Mouse (Mus musculus) embryo, embryonic 11 days (tissue): ENCODE results near the gene Zfp955a.
"Not testable (repeated sequence)": the region's sequence is repeated elsewhere in the genome, so short reads cannot be mapped to it uniquely, and the experiment has no call there.

Source experiments
- DNase-seq: peaks from one replicate; pipeline ENCODE4 v3.0.0-alpha.2; 2015

Gene Zfp955a

DNA sequence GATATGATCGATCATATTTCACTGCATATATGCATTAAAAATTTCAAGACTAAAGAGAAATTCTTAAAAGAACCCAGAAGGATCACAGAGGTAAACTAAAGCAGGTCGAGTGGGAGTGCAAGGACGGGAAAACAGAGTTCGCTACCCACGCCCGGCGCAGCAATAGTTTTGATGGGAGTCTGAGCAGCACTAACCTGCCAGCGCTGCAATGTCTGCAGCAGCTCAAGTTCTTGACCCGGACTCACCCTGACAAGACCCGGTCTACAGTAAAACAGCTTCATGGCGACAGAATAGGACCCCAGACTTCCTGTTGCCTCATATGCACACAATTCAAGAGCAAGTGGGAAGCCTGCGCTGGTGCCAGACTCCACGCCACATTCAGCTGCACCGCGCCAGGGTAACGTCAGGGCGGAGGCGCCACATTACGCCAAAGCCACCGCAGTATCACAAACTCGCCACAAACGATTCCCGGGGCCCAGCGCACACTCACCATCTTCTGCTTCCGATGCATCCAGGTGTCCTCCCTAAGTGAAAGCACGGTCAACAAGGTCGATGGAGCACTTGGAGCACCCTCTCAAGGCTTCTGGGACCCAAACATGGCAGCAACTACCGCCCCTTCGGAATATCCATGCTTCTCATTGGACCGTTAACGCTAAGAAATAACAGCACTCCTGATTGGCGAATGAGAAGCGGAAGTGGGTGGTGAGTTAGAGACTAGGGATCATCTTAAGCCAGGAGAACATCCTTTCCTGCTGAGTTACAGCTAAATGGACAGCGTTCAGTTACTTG, at the start of gene Zfp955a:
TSS of gene Zfp955a (minus strand) at position 616 of the 789 bp plus-strand sequence.
- DNase-seq, result not testable (repeated sequence)

DNA sequence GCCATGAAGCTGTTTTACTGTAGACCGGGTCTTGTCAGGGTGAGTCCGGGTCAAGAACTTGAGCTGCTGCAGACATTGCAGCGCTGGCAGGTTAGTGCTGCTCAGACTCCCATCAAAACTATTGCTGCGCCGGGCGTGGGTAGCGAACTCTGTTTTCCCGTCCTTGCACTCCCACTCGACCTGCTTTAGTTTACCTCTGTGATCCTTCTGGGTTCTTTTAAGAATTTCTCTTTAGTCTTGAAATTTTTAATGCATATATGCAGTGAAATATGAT, 34.9 kb upstream of the Zfp955a start:
- DNase-seq, result not testable (repeated sequence)

DNA sequence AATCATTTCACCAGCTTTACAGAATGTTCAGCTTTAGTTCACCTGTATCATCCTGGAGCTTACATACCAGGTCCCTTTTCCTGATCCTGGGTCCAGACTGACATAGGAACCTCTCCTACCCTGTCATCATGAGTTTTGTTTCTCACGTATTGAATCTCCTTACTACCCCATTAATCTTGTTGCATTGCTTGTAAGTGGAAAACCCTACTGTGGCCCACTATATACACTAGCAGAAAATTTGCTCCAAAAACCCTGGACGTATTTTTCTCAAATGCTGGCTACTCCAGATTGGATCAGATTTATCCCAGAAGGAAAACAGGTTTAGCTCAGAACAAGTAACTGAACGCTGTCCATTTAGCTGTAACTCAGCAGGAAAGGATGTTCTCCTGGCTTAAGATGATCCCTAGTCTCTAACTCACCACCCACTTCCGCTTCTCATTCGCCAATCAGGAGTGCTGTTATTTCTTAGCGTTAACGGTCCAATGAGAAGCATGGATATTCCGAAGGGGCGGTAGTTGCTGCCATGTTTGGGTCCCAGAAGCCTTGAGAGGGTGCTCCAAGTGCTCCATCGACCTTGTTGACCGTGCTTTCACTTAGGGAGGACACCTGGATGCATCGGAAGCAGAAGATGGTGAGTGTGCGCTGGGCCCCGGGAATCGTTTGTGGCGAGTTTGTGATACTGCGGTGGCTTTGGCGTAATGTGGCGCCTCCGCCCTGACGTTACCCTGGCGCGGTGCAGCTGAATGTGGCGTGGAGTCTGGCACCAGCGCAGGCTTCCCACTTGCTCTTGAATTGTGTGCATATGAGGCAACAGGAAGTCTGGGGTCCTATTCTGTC, 34.3 kb upstream of the Zfp955a start, which contains the start of gene Zfp955b:
TSS of gene Zfp955b (plus strand) at position 506 of the 837 bp plus-strand sequence.
- DNase-seq, result not testable (repeated sequence)

DNA sequence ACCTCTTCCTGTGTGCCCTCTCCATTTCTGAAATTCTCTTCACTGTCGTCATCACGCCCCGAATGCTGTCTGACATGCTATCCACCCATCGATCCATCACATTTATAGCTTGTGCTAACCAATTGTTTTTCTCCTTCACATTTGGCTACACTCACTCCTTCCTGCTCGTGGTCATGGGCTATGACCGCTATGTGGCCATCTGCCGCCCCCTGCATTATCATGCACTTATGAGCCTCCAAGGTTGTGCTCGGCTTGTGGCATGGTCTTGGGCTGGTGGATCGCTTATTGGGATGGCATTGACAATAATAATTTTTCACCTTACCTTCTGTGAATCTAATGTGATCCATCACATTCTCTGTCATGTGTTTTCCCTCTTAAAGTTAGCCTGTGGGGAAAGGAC, 14.0 kb upstream of the Zfp955a start:
- no peak for DNase-seq

DNA sequence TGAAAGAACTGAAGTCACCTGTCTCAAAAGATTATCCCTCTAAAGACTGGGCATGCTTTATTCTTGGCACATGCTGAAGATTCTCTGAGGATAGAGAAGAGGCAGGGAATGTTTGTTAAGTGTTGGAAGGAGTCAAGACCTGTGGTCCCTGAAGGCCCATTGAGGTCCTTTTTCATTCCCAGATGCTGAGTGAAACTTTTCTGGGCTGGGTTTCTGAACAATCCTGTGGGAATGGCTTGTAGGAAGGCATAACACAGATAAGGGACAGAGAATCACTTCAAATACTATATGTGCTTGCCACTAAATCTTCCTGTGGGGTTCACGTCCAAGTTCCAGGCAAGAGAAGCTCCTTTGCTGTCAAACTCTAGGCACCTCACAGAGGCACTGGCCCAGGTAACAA, 9.4 kb upstream of the Zfp955a start, which contains the start of gene Olfr63:
TSS of gene Olfr63 (plus strand) at position 301 of the 400 bp plus-strand sequence.
- no peak for DNase-seq

DNA sequence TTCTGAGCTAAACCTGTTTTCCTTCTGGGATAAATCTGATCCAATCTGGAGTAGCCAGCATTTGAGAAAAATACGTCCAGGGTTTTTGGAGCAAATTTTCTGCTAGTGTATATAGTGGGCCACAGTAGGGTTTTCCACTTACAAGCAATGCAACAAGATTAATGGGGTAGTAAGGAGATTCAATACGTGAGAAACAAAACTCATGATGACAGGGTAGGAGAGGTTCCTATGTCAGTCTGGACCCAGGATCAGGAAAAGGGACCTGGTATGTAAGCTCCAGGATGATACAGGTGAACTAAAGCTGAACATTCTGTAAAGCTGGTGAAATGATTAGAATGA, 343 bp upstream of the Zfp955a start:
- not testable (repeated sequence) for DNase-seq

DNA sequence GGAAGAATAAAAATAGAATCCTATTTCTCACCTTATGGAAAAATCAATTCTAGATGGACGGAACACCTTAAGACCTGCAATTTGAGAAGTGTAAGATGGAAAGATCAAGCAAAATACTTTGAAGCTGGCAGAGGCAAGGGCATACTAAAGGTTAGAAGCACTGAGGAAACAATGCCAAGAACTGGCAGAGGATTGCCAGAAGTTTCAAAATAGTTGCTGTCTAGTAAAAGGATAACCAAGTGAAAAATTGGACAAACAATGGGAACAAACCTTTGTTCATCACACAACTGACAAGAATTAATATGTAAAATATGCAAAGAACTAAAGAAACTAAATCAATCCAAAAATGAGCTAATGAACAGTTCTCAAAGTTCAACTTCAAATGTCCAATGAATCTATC, 18.3 kb downstream of the Zfp955a start:
- DNase-seq, result not testable (repeated sequence)

DNA sequence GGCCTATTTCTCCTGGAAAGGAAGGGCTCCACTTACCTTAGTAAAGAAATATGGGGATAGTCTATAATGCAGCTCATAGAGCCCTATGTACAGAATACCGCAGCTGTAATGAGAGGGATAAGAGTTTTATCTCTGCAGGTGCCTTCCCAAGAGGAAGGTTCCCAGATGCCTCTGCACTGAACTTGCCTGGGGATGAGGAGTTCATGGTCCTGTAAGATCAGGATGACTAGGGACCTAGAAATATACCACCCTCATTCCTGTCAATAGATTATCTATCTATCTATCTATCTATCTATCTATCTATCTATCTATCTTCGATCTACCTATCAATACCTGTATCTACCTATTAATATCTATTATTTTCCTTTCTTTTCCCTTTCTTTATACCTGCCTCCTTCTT, 33.4 kb downstream of the Zfp955a start, which contains the start of gene Olfr1564:
TSS of gene Olfr1564 (minus strand) at position 101 of the 400 bp plus-strand sequence.
- DNase-seq, result no peak

DNA sequence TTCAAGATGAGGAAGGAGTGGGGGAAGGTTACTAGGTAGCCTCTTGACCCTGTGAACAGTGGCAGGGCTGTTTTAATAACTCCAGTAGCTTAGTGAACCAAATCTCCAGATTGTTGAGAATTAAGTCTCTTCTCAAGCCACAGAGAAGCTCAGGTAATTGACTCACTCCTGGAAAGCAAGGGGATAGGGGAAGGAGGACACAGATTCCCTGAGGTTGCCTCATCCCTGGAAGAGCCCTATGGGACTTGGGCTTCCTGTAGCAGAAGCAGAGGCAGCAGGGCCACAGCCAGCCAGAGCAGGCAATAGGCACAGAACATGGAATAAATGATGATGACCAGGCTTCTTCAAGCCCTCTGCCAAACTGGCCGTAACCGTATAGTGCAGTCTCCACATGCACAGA, 63.9 kb downstream of the Zfp955a start, which contains the start of gene Olfr239:
TSS of gene Olfr239 (plus strand) at position 301 of the 400 bp plus-strand sequence.
- DNase-seq, result not testable (repeated sequence)
